Mouse (Mus musculus) intestine, embryonic 16.5 days (tissue): ENCODE data around the gene Shisa6. TPM values are rescaled to one million over a fixed set of nuclear protein-coding genes. Genes with fewer than 3 reads are reported as not detected.

Experiments used
- ATAC-seq: fragments of 200-750 bp; cut with Nextera tagmentation; 2 replicates; pipeline ENCODE4 v1.8.0; 2017; ENCODE audit warnings: moderate TSS enrichment, moderate library complexity
- H3K27ac ChIP-seq: fragments of 300-500 bp; sonication (generic); 2 replicates; pipeline ENCODE4 v1.5.1; 2014; ENCODE audit warnings: mild to moderate bottlenecking, low read length
- H3K27me3 ChIP-seq: fragments of 300-500 bp; sonication (generic); replicated peaks from 2 replicates; pipeline ENCODE4 v1.6.1; 2014; ENCODE audit warnings: low read length, control low read depth, mixed read lengths; ENCODE audit not compliant: control insufficient read depth, insufficient read depth
- H3K36me3 ChIP-seq: fragments of 300-500 bp; sonication (generic); 2 replicates; pipeline ENCODE4 v1.6.1; 2014; ENCODE audit warnings: low read length, control low read depth; ENCODE audit not compliant: control insufficient read depth, insufficient read depth
- H3K4me1 ChIP-seq: fragments of 300-500 bp; sonication (generic); 2 replicates; pipeline ENCODE4 v1.6.1; 2014; ENCODE audit warnings: low read length, control low read depth, mixed read lengths; ENCODE audit not compliant: control insufficient read depth, insufficient read depth
- H3K4me2 ChIP-seq: fragments of 300-500 bp; sonication (generic); 2 replicates; pipeline ENCODE4 v1.6.1; 2014; ENCODE audit warnings: low read depth, low read length, control low read depth
- H3K4me3 ChIP-seq: fragments of 300-500 bp; sonication (generic); 2 replicates; pipeline ENCODE4 v1.5.1; 2014; ENCODE audit warnings: mild to moderate bottlenecking, low read length
- H3K9ac ChIP-seq: fragments of 300-500 bp; sonication (generic); 2 replicates; pipeline ENCODE4 v1.6.1; 2014; ENCODE audit warnings: low read depth, low read length
- H3K9me3 ChIP-seq: fragments of 300-500 bp; sonication (generic); 2 replicates; pipeline ENCODE4 v1.6.1; 2016; ENCODE audit warnings: low read length, control low read depth; ENCODE audit not compliant: control insufficient read depth
- WGBS: fragments of 180-500 bp; shearing (Covaris S2); extraction: QIAGEN DNeasy Blood & Tissue Kit; methylation state at CpG from one replicate; pipeline ENCODE4 v1.1.7; 2014; 5-methylcytosine and 5-hydroxymethylcytosine counted together
- polyA plus RNA-seq: library from polyadenylated mRNA; unstranded; fragments of >200 nt; fragmentation: Nextera tagmentation; extraction: Ambion mirVana; gene quantifications from 2 replicates; pipeline ENCODE4 v1.2.1, GENCODE M21; 2015

Shisa6 gene
- polyA plus RNA-seq, 1 experiment from 2014 or later, result 0.06 TPM

DNA sequence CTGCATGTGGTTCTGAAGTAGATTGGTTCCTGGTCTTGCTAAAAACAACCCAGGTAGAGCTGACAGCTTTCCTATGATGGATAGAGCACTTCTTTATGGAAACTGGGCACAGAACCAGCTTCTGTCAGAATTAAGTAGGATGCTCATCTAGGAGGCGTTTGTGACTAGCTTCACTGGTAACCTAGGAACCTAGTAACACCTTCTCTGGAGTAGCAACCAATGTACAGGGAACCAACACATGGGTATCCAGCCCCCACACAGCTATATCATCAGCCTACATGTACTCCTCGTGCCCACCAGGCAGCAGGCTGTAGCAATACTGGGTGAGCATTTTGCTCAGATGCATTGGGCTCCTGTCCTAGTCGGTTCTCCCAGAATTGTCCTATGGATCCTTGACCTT is 307.3 kb downstream of the Shisa6 start:
- 73% methylated on average over 3 of the region's 3 CpGs for WGBS
- Histone ChIP-seq H3K4me3 (no peak overlapping the region), H3K27ac (no peak overlapping the region), H3K36me3 (no peaks in the 10 kb centered on the region), H3K4me2 (no peak overlapping the region), H3K9ac (no peak overlapping the region), H3K4me1 (no peaks in the 10 kb centered on the region), H3K9me3 (no peaks in the 10 kb centered on the region), H3K27me3 (no peaks in the 10 kb centered on the region)
- no peak for ATAC-seq

DNA sequence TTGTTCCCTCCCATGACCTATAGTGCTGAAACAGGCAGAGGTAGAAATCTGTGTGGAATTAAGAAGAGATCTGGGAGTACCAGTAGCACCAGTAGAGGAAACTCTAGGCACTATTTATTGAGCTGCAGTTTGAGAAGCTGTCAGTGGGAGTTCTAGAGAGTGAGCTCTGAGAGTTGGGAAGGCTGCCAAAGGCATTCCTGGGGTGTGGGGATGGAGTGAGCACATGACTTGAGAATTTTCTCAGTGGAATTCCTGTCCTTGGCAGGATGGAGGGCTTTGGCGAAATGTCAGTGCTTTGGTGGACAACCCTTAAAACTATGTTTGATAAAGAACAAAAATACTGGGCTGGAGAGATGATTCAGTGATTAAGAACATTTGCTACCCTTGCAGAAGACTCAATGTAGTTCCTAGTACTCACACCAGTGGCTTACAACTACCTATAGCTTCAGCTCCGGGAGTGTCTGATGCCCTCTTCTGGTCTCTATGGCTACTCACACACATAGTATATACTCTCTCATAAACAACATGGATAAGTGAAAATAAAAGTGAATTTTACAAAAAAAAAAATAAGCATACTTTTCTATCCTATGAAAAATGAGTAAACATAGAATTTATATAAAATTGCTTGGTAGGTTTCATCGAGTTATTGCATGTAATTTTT is 337.0 kb downstream of the Shisa6 start:
- Histone ChIP-seq H3K4me3 (no peak overlapping the region), H3K4me2 (no peak overlapping the region), H3K27ac (no peak overlapping the region), H3K4me1 (no peaks in the 10 kb centered on the region), H3K27me3 (no peaks in the 10 kb centered on the region), H3K9me3 (no peaks in the 10 kb centered on the region), H3K9ac (no peak overlapping the region), H3K36me3 (no peaks in the 10 kb centered on the region)
- ATAC-seq, result no peak
- 73% methylated on average over 3 of the region's 3 CpGs for WGBS

DNA sequence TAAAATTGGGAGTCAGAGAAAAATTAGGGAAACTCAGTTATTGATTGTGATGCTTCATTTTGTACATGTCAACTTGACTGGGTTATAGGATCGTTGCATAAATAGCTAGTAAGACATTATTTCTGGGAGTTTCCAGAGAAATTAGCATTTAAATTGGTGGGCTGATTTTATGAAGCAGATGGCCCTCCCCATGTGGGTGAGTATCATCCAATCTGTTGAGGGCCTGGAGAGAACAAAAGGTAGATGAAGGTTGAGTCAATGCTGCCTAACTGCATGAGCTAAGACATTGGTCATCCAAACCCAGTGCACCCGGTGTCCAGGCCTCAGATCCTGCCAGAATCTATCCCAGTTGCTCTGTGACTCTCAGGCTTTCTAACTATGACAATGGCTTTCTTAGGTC is 337.6 kb downstream of the Shisa6 start:
- no peak overlapping the region for H3K4me3 ChIP-seq
- H3K9ac ChIP-seq, result no peak overlapping the region
- no peaks in the 10 kb centered on the region for H3K36me3 ChIP-seq
- no peaks in the 10 kb centered on the region for H3K27me3 ChIP-seq
- no peak for ATAC-seq
- no peak overlapping the region for H3K4me2 ChIP-seq
- H3K4me1 ChIP-seq, result no peaks in the 10 kb centered on the region
- H3K27ac ChIP-seq, result no peak overlapping the region
- no peaks in the 10 kb centered on the region for H3K9me3 ChIP-seq
- WGBS, result 78% methylated on average over 2 of the region's 2 CpGs

DNA sequence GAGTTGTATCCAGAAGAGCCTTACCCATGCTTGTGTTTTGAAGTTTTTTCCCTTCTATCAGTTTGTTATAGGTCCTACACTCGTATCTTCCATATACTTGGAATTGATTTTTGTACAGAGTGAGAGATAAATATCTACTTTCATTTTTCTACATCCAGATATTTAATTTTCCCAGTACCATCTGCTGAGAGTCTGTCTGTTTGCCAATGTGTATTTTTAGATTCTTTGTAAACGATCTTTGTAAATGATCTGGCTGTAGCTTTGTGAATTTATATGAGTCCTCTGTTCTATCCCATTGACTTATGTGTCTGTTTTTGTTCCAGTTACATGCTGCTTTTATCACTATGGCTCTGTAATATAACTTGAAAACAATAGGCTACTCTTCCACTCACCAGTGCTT is 348.0 kb downstream of the Shisa6 start:
- Histone ChIP-seq H3K4me2 (no peak overlapping the region), H3K27me3 (no peaks in the 10 kb centered on the region), H3K9me3 (no peaks in the 10 kb centered on the region), H3K27ac (no peak overlapping the region), H3K36me3 (no peaks in the 10 kb centered on the region), H3K9ac (no peak overlapping the region), H3K4me3 (no peak overlapping the region), H3K4me1 (no peaks in the 10 kb centered on the region)
- no peak for ATAC-seq
- WGBS, result 40% methylated on average over 2 of the region's 2 CpGs

DNA sequence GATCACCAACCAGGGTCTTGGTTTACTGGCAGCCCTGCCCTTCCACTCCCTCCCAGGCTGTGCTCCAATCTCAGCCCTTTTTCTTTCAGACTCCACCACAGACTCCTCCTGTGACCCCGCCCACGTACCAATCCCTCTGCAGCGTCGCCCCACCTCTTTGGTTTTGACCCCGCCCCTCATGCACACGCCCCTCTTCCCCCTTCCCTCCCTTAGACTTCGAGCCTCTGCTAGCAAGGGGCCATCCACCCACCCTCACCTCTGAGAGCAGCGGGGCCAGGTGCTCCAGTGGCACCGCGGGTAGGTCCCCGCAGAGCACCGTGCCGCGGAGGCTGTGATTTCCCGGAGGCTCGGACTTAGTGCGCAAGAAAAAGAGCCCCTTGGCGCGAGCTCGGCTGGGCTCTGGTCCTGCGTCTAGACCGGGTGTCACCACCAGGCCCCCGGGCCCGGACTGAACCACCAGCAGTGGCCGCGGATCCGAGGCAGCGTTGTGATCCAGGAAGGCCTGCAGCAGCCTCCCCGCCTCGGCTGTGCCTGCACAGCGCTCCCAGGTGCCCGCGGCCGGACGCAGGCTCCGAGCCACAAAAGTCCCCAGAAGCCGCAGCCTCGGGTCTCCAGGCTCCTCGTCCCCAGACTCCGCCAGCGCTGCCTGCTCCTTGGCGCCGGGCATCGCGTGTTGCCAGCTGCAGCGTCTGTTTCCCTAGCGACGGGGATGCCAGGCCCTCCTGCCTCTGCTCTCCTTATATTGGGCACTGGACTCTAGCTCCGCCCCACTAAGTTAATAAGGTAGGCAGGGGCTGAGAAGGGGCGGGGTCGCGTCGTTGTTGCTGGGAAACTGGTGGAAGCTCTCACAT is 357.7 kb downstream of the Shisa6 start, which contains the start of gene Dnah9:
Dnah9 (minus strand) TSS at position 751 of the 851 bp plus-strand sequence.
- peak within 1 kb of the TSS; percentile 56 for H3K4me3 ChIP-seq
- no peaks in the 10 kb centered on the region for H3K36me3 ChIP-seq
- H3K9me3 ChIP-seq, result no peaks in the 10 kb centered on the region
- WGBS, result under 1% methylated on average over 53 of the region's 53 CpGs
- peaks cover 5% of the 10 kb centered on the region; the same call in 1 of the 2 replicates for H3K4me1 ChIP-seq
- peaks cover 4% of the 10 kb centered on the region; the same call in 1 of the 2 replicates for H3K27me3 ChIP-seq
- H3K27ac ChIP-seq, result no peak within 1 kb of the TSS
- ATAC-seq, result peak; percentile 95
- peak within 1 kb of the TSS; percentile 98 for H3K4me2 ChIP-seq
- H3K9ac ChIP-seq, result peak within 1 kb of the TSS; percentile 65

DNA sequence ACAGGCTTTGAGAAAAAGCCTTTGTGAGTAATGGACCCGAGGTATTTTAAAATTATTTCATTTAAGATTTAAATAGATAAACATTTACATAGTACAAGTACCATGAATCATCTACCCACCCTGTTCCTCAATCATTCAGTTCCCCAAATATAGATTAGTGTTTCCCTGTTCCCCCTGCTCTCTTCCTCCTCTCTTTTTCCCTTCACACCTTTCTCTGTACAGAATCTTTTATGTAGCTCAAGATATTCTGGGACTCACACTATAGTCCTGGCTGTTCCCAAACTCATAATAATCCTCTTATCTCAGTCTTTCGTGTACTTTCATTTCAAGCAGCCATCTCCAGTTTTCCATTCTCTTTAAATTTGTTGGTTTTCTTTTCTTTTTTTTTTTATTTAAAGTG is 361.7 kb downstream of the Shisa6 start:
- Histone ChIP-seq H3K4me3 (no peak overlapping the region), H3K9me3 (no peaks in the 10 kb centered on the region), H3K27me3 (peaks cover 4% of the 10 kb centered on the region; the same call in 1 of the 2 replicates), H3K4me2 (no peak overlapping the region), H3K36me3 (no peaks in the 10 kb centered on the region), H3K27ac (no peak overlapping the region), H3K4me1 (peaks cover 5% of the 10 kb centered on the region; the same call in 1 of the 2 replicates), H3K9ac (no peak overlapping the region)
- 63% methylated on average over 2 of the region's 2 CpGs for WGBS
- ATAC-seq, result no peak
